Mouse (Mus musculus) thymus, adult 2 months (tissue): Measurements from ENCODE around the gene Nyx. TPM values are rescaled to one million over a fixed set of nuclear protein-coding genes. Genes with fewer than 3 reads are reported as not detected.

Experiments
- DNase-seq: peaks from one replicate; pipeline ENCODE4 v3.0.0; 2021
- H3K27ac ChIP-seq: fragments of 200-500 bp; 2 replicates; pipeline ENCODE4 v1.5.1; 2012; ENCODE audit warnings: low read length, control low read depth; ENCODE audit not compliant: control insufficient read depth, insufficient read depth
- H3K27me3 ChIP-seq: fragments of 200-500 bp; 2 replicates; pipeline ENCODE4 v1.6.1; 2012; ENCODE audit warnings: mild to moderate bottlenecking, low read length, moderate library complexity, mixed read lengths; ENCODE audit not compliant: control insufficient read depth, insufficient read depth
- H3K36me3 ChIP-seq: fragments of 200-500 bp; 2 replicates; pipeline ENCODE4 v1.6.1; 2012; ENCODE audit warnings: mild to moderate bottlenecking, low read length, moderate library complexity; ENCODE audit not compliant: control insufficient read depth, insufficient read depth
- H3K4me1 ChIP-seq: fragments of 200-500 bp; replicated peaks from 2 replicates; pipeline ENCODE4 v1.6.1; 2012; ENCODE audit warnings: low read length; ENCODE audit not compliant: control insufficient read depth, insufficient read depth
- H3K4me3 ChIP-seq: fragments of 200-500 bp; 2 replicates; pipeline ENCODE4 v1.5.1; 2012; ENCODE audit warnings: mild to moderate bottlenecking, low read length, control low read depth, moderate library complexity; ENCODE audit not compliant: control insufficient read depth, insufficient read depth
- CTCF ChIP-seq: fragments of 200-500 bp; IDR thresholded peaks from 2 replicates; pipeline ENCODE4 v1.5.1; 2012; ENCODE audit warnings: mild to moderate bottlenecking, control low read depth, low read length, moderate library complexity, borderline replicate concordance; ENCODE audit not compliant: control insufficient read depth, poor library complexity, insufficient read depth; ENCODE audit errors: extremely low read depth
- POLR2A ChIP-seq: fragments of 200-500 bp; IDR thresholded peaks from 2 replicates; pipeline ENCODE4 v1.6.1; 2012; ENCODE audit warnings: mild to moderate bottlenecking, low read length, control low read depth, moderate library complexity; ENCODE audit not compliant: control insufficient read depth, poor library complexity, insufficient read depth; ENCODE audit errors: extremely low read depth
- WGBS: fragments of 180-500 bp; shearing (Covaris S2); methylation state at CpG from one replicate; pipeline ENCODE4 v1.1.7; 2018; 5-methylcytosine and 5-hydroxymethylcytosine counted together
- polyA plus RNA-seq: library from polyadenylated mRNA; depleted of rRNA; stranded (reverse); fragments of >200 nt; gene quantifications from 2 replicates; pipeline ENCODE4 v1.2.3, GENCODE M21; 2012

The Nyx gene
- polyA plus RNA-seq, 1 experiment = 0.94 TPM

DNA sequence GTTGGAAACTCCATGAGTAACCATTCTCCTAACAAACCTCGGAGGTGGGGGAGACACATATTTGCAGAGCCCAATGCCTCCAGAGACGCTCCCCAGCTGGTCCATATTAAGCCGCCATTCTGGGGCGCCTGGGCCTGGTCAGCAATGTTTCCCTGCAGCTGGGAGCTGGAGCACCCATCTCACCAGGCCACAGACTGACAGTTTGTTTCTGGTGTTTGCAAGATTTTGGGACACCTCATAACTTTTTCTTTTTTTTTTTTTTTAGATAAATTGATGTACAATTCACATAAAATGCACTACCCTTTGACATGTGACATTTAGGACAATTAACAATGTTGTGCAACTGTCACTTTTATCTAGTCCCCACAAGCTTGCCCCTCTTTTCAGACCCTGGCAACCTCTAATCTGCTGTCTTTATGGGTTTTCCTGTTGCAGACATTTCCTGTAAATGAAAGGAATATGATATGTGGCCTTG is 6.9 kb downstream of the Nyx start:
- Histone ChIP-seq H3K27ac (no peak overlapping the region), H3K4me3 (no peak overlapping the region), H3K4me1 (0 out of 2 replicates have a peak, but pooled peaks cover 2% of the 10 kb centered on the region), H3K27me3 (no peaks in the 10 kb centered on the region), H3K36me3 (no peaks in the 10 kb centered on the region)
- WGBS = 66% methylated on average over 4 of the region's 4 CpGs
- TF ChIP-seq CTCF (no peak), POLR2A (no peak)
- DNase-seq = no peak

DNA sequence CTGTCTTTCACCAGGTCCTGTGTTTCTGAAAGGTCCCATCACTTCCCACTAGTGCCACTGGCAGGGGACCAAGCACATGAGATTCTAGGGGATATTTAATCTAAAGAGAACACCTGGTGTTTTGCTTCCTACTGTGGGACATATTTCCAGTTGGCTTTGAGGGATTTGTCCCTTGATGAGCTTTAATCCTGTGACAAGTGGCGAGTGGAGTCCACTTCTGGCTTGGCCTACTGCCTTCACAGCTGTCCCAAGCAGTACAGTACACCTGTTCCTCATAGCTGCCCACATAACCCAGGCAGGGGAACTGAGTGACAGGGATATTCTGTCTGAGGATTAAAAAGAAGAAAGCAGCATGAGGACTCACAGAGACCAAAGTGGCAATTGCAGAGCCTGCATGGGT is 9.5 kb downstream of the Nyx start:
- H3K4me3 ChIP-seq = no peak overlapping the region
- 100% methylated on average over 1 of the region's 1 CpGs for WGBS
- no peak for DNase-seq

DNA sequence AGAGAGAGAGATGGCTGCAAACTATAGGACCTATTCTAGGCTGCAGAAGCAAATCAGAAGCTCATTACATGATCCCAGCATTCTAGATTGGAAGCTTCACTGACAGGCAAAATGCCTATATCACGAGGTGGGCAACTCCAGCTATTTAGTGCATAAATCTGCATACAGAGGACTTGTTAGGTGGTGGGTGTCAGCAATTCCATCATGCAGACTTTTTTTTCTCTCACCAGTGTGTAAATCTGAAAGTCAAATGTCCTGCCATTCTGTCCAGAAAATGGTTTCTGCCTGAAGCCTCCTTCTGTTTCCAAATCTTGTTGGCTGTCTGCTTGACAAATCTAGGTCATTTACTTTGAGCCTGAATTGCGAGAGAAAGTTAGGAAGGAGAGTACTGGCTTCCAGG is 11.7 kb downstream of the Nyx start:
- no peaks in the 10 kb centered on the region for H3K36me3 ChIP-seq
- H3K4me1 ChIP-seq = 0 out of 2 replicates have a peak, but pooled peaks cover 2% of the 10 kb centered on the region
- no peak overlapping the region for H3K27ac ChIP-seq
- no peaks in the 10 kb centered on the region for H3K27me3 ChIP-seq
- TF ChIP-seq POLR2A (no peak), CTCF (no peak)
- no peak overlapping the region for H3K4me3 ChIP-seq
- WGBS = 94% methylated on average over 2 of the region's 2 CpGs
- DNase-seq = no peak

More for the DNA sequence above, 9.5 kb downstream of the Nyx start:
- Histone ChIP-seq H3K36me3 (no peaks in the 10 kb centered on the region), H3K27ac (no peak overlapping the region), H3K27me3 (no peaks in the 10 kb centered on the region), H3K4me1 (0 out of 2 replicates have a peak, but pooled peaks cover 2% of the 10 kb centered on the region)
- no peak for TF ChIP-seq CTCF
- TF ChIP-seq POLR2A = no peak

DNA sequence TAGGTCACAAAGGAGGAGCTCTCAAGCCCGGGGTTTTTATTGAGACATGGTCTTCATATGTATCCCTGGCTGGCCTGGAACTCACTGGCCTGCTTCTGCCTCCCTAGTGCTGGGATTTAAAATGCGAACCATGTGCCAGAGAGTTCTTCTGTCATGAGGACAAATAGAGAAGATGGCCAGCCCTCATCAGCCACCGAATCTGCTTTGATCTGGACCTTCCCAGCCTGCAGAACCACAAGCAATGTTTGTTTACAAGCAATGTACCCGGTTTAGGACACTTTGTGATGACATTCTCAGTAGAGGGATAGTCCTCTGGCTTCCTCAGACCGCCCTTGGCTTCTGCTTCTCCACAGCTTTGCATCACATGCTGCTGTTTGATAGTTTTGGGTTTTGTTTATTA is 12.4 kb downstream of the Nyx start:
- WGBS = 86% methylated on average over 5 of the region's 5 CpGs
- DNase-seq = no peak
- TF ChIP-seq CTCF = no peak
- no peak for TF ChIP-seq POLR2A
- no peaks in the 10 kb centered on the region for H3K4me1 ChIP-seq
- no peak overlapping the region for H3K4me3 ChIP-seq
- no peak overlapping the region for H3K27ac ChIP-seq
- H3K36me3 ChIP-seq = no peaks in the 10 kb centered on the region
- H3K27me3 ChIP-seq = no peaks in the 10 kb centered on the region

DNA sequence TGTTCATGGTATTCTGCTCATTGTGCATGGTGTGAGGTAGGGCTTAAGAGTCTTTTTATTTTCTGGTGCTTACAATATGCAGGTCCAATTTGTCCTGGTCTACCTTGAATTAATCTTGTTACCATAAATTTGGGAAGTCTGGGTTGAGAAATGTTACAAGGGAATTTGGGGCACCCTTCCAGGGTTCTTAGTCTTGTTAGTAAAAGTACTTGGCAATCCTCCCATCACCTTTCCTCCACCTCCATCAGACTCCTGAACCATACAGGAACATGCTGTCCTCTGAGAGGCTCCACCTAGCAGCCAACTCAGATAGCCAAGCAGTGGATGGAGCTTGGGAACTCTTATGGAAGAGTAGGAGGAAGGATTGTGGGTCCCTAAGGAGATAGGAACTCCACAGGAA is 13.7 kb downstream of the Nyx start:
- Histone ChIP-seq H3K4me1 (no peaks in the 10 kb centered on the region), H3K27me3 (no peaks in the 10 kb centered on the region), H3K36me3 (no peaks in the 10 kb centered on the region), H3K4me3 (no peak overlapping the region), H3K27ac (no peak overlapping the region)
- no peak for DNase-seq
- TF ChIP-seq POLR2A = no peak
- TF ChIP-seq CTCF = no peak

DNA sequence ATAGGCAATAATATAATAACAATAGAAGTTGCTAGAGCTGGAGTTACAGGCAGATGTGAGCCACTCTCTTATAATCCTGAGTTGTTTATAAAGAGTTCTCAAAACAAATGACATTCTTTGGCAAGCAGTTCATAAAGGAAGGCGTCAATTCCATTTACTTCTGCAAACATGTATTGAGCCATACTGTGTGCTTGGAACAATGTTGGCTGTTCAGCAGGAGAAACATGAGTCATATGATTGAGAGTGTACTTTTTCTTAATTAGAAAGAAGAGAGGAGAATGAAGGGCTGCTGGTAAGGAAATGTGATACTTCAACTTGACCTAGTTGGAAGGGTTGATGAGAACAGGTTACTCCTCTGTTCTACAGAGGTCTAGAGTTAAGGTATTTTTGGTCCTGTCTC is 16.7 kb downstream of the Nyx start:
- H3K27me3 ChIP-seq = no peaks in the 10 kb centered on the region
- no peaks in the 10 kb centered on the region for H3K36me3 ChIP-seq
- 95% methylated on average over 1 of the region's 1 CpGs for WGBS
- H3K27ac ChIP-seq = no peak overlapping the region
- H3K4me1 ChIP-seq = no peaks in the 10 kb centered on the region
- DNase-seq = no peak
- TF ChIP-seq POLR2A (no peak), CTCF (no peak)
- H3K4me3 ChIP-seq = no peak overlapping the region

DNA sequence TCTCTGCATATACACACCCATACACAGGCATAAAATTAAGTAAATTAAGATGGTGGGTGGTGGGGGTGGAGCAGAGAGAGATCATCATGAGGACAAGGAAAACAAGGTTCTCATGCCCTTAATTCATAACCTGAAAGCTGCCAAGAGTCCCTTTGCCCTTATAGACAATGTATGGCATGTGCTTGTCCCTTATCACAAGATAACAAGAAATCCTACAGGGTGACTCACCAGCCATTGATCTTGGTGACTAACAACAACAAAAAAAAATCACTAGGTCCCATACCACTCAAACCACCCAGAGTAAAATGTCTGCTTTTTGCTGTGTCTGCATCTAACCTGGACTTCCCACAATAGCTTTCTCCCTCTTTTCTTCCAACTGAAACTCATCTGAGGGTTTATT is 18.5 kb downstream of the Nyx start:
- H3K27ac ChIP-seq = no peak overlapping the region
- TF ChIP-seq CTCF (no peak), POLR2A (no peak)
- H3K36me3 ChIP-seq = no peaks in the 10 kb centered on the region
- H3K27me3 ChIP-seq = no peaks in the 10 kb centered on the region
- H3K4me3 ChIP-seq = no peak overlapping the region
- H3K4me1 ChIP-seq = no peaks in the 10 kb centered on the region
- DNase-seq = no peak
